Mouse (Mus musculus): ENCODE measurements at regions not wholly inside any gene's neighbourhood (a gene's known extent, or its start where the extent isn't known, plus 50 kb on each side); places are given as distances from the start of the nearest gene placed in this dataset.

DNA sequence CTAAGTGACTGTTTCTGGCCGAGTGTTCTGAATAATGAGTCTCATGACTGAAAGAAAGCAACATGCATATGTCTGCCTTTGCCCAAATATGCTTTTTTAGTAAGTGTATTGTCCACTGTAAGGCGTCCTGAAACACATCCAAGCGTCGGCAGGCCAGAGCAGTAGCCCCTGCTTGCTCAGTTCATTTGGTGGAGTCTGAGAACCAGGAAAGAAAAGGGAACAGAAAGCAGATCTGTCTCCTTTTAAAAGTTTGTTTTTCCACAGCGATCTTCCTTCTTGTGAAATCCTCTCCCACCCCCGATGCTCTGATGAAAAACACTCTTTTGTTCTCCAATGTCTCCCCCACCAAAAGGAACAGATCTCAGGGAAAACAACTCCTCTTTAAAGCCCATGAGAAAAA, 324.7 kb downstream of the Zfp706 start:
- Histone ChIP-seq H3K27me3 (replicated peaks; ENCODE audit: control insufficient read depth, insufficient read depth, low read length) (no peaks in the 10 kb centered on the region), H3K36me3 (ENCODE audit: control insufficient read depth, insufficient read depth, low read length) (no peaks in the 10 kb centered on the region), H3K9me3 (replicated peaks; ENCODE audit: control insufficient read depth, low read length) (no peaks in the 10 kb centered on the region), H3K4me2 (ENCODE audit: low read length) (no peak overlapping the region), H3K4me3 (ENCODE audit: low read depth, low read length) (no peak overlapping the region), H3K4me1 (ENCODE audit: control insufficient read depth, insufficient read depth, low read length) (no peaks in the 10 kb centered on the region), H3K9ac (ENCODE audit: low read length) (no peak overlapping the region), H3K27ac (ENCODE audit: low read depth, low read length) (no peak overlapping the region)
- ATAC-seq: no peak
- WGBS: 70% methylated on average over 6 of the region's 6 CpGs
- DNase-seq (ENCODE audit: low spot score): no peak

DNA sequence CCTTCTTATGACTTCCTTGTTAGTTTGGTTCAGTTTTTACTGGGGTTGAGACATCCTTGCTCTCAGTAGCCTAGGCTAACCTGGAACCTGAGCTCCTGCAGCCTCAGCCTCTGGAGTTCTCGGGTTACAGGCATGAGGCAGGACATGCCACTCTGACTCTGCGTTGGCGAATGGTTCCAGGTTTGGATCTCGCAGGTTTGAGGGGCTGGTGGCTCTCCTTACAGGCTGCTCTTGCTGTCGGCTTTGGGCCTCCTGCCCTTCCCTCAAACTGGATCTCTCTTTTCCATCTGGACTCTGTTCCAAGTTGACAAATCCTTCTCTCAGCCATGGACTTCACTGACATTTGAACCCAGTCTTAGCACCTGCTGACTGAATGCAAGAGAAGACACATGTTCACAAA, 325.4 kb downstream of the Zfp706 start:
- DNase-seq (ENCODE audit: low spot score) (no peak), ATAC-seq (no peak)
- Histone ChIP-seq H3K27me3 (replicated peaks; ENCODE audit: control insufficient read depth, insufficient read depth, low read length) (no peaks in the 10 kb centered on the region), H3K36me3 (ENCODE audit: control insufficient read depth, insufficient read depth, low read length) (no peaks in the 10 kb centered on the region), H3K27ac (ENCODE audit: low read depth, low read length) (no peak overlapping the region), H3K4me2 (ENCODE audit: low read length) (no peak overlapping the region), H3K9ac (ENCODE audit: low read length) (no peak overlapping the region), H3K4me1 (ENCODE audit: control insufficient read depth, insufficient read depth, low read length) (no peaks in the 10 kb centered on the region), H3K4me3 (ENCODE audit: low read depth, low read length) (no peak overlapping the region), H3K9me3 (replicated peaks; ENCODE audit: control insufficient read depth, low read length) (no peaks in the 10 kb centered on the region)
- 70% methylated on average over 5 of the region's 5 CpGs for WGBS

DNA sequence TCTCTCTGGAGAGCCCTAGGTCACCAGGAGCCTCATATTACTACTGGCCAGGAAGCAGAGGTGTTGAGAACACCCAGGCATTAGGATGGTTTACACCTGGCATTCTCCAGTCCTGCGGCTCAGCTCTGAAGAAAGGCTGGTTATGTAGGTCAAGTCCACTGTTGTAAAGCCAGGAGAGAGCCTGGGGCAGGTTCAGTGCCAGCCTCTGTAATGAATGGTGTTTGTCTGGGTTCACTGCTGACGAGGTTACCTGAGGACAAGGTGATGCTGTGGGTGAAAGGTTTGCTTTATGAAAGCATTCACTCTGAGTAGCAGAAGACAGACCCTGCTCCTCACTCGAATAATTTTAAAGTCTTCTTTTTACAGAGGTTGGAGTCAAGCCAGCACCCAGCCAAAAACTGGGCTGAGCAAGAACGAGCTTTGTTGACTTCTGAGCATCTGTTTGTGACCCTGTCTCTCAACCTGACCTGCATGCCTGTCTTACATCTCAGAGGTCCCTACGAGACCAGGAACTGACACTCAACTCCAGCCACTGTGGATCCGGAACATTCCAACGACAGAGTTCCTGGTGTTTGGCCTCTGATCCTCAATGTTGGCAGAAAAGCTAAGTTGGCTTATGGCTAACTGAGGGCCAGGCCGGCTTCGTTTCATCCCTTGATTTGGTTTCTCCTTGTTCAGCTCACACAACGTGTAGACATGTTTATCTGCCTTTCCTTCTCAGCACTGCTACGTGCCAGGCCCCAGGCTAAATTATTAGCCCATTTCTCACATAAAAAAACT, 327.0 kb downstream of the Zfp706 start:
- Histone ChIP-seq H3K9me3 (replicated peaks; ENCODE audit: control insufficient read depth, low read length) (no peaks in the 10 kb centered on the region), H3K4me1 (ENCODE audit: control insufficient read depth, insufficient read depth, low read length) (no peaks in the 10 kb centered on the region), H3K27ac (ENCODE audit: low read depth, low read length) (no peak overlapping the region), H3K9ac (ENCODE audit: low read length) (no peak overlapping the region), H3K27me3 (replicated peaks; ENCODE audit: control insufficient read depth, insufficient read depth, low read length) (no peaks in the 10 kb centered on the region), H3K4me3 (ENCODE audit: low read depth, low read length) (no peak overlapping the region), H3K36me3 (ENCODE audit: control insufficient read depth, insufficient read depth, low read length) (no peaks in the 10 kb centered on the region), H3K4me2 (ENCODE audit: low read length) (no peak overlapping the region)
- 89% methylated on average over 11 of the region's 11 CpGs for WGBS
- ATAC-seq: no peak
- no peak for DNase-seq (ENCODE audit: low spot score)

DNA sequence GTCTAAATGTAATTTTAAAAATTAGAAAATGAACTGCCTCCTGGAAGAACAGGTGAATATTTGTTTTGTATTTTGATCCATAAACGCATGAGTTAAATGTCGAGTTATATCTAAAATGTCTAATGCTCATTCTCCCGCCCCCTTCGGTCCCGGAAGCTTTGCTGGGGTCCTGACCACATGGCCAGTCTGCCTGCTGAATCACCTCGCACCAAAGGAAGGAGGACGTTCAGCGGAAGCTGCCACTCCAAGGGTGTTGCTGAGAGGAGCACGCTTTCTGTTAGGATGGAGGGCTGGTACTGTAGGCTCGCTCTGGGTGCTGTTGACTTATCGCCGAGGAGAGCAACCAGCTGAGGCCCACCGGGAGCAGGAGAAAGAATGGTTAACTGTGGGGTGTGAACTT, 328.0 kb downstream of the Zfp706 start:
- Histone ChIP-seq H3K36me3 (ENCODE audit: control insufficient read depth, insufficient read depth, low read length) (no peaks in the 10 kb centered on the region), H3K9ac (ENCODE audit: low read length) (no peak overlapping the region), H3K27ac (ENCODE audit: low read depth, low read length) (no peak overlapping the region), H3K4me2 (ENCODE audit: low read length) (no peak overlapping the region), H3K4me1 (ENCODE audit: control insufficient read depth, insufficient read depth, low read length) (no peaks in the 10 kb centered on the region), H3K4me3 (ENCODE audit: low read depth, low read length) (no peak overlapping the region), H3K9me3 (replicated peaks; ENCODE audit: control insufficient read depth, low read length) (no peaks in the 10 kb centered on the region), H3K27me3 (replicated peaks; ENCODE audit: control insufficient read depth, insufficient read depth, low read length) (no peaks in the 10 kb centered on the region)
- 92% methylated on average over 13 of the region's 13 CpGs for WGBS
- DNase-seq (ENCODE audit: low spot score) (no peak), ATAC-seq (no peak)

DNA sequence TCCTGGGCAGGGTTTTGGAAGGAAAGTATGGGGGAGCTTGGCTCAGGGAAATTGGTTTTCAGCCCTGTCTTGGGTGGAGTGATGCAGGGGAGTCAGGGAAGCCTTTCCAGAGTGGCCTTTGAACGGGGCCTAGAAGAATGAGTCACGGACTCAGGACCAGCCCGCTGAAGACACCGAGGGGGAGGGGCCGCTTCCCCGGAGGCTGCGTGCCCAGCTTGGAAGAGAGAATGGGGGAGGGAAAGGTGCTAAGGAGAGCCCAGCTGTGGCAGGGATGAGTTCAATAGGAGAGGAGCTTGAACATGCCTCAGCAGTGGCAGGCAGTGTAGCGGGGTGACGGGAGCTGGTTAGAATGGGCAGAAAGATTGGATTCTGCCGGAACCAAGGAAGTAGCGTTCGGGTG, 337.8 kb downstream of the Zfp706 start:
- Histone ChIP-seq H3K4me1 (ENCODE audit: control insufficient read depth, insufficient read depth, low read length) (no peaks in the 10 kb centered on the region), H3K4me3 (ENCODE audit: low read depth, low read length) (no peak overlapping the region), H3K36me3 (ENCODE audit: control insufficient read depth, insufficient read depth, low read length) (no peaks in the 10 kb centered on the region), H3K4me2 (ENCODE audit: low read length) (no peak overlapping the region), H3K27me3 (replicated peaks; ENCODE audit: control insufficient read depth, insufficient read depth, low read length) (no peaks in the 10 kb centered on the region), H3K9me3 (replicated peaks; ENCODE audit: control insufficient read depth, low read length) (no peaks in the 10 kb centered on the region), H3K27ac (ENCODE audit: low read depth, low read length) (no peak overlapping the region), H3K9ac (ENCODE audit: low read length) (no peak overlapping the region)
- 0 out of 2 replicates have a peak, but pooled peaks have one; percentile 32 for ATAC-seq
- WGBS: 27% methylated on average over 12 of the region's 12 CpGs
- DNase-seq (ENCODE audit: low spot score): no peak

DNA sequence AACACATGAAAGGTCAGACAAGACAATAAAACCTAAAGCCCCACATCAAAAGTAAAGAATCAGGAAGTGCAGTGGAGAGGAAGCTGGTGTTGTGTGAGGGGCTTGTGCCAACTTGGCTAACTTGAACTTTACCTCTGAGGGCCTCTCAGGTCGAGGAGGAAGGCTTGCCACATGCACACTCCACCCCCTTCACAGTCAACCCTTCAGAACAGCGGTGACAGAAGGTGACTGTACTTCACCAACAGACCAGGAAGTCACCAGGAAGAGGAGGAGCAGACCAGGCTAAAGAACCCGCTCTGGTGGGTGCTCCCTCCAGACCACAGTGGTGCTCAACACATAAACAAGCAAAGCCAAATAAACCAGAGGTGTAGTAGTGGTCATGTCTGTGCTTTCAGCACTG, 341.0 kb downstream of the Zfp706 start:
- ATAC-seq: no peak
- Histone ChIP-seq H3K4me1 (ENCODE audit: control insufficient read depth, insufficient read depth, low read length) (no peaks in the 10 kb centered on the region), H3K4me3 (ENCODE audit: low read depth, low read length) (no peak overlapping the region), H3K27ac (ENCODE audit: low read depth, low read length) (no peak overlapping the region), H3K9ac (ENCODE audit: low read length) (no peak overlapping the region), H3K36me3 (ENCODE audit: control insufficient read depth, insufficient read depth, low read length) (no peaks in the 10 kb centered on the region), H3K4me2 (ENCODE audit: low read length) (no peak overlapping the region), H3K9me3 (replicated peaks; ENCODE audit: control insufficient read depth, low read length) (no peaks in the 10 kb centered on the region), H3K27me3 (replicated peaks; ENCODE audit: control insufficient read depth, insufficient read depth, low read length) (no peaks in the 10 kb centered on the region)
- DNase-seq (ENCODE audit: low spot score): no peak
- WGBS: 62% methylated on average over 3 of the region's 3 CpGs

DNA sequence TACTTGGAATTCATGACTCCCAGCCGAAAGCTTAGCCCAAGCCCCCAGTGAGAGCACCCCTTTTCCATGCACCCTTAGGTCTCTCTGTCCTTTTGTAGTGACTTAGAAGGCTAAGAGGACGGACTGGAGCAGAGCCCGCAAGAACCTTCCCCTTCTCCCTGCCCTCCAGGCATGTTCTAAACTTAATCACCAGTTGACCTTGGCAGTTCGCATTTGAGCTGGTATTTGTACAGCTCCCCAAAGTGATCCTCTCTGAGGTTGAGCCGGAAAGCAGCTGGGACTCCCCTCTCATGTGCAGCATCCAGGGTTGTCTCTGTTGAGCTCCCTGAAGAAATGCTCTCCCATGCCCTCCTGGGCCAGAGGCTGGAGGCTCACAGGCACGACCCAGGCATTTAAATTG, 343.2 kb downstream of the Zfp706 start:
- 82% methylated on average over 6 of the region's 6 CpGs for WGBS
- H3K36me3 ChIP-seq (ENCODE audit: control insufficient read depth, insufficient read depth, low read length): no peaks in the 10 kb centered on the region
- DNase-seq (ENCODE audit: low spot score): no peak

DNA sequence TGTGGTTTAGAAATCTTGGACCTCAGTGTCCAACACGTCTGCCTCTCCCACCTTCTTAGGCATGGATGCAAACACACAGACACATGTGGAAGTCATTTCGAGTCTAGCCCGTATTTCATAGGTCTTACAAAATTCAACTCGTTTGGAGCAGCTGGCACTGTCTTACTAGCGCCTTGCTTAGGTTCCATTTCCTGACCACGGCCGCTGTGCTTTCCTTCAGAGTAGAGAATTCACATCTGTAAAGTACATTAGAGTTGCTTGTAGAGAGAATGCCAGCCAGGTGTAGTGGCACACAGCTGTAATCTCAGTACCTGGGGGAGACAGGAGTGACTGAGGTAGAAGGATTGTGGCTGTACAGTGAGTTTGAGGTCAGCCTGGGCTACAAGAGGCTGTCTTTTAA, 346.6 kb downstream of the Zfp706 start:
- Histone ChIP-seq H3K36me3 (ENCODE audit: control insufficient read depth, insufficient read depth, low read length) (no peaks in the 10 kb centered on the region), H3K4me2 (ENCODE audit: low read length) (no peak overlapping the region), H3K27me3 (replicated peaks; ENCODE audit: control insufficient read depth, insufficient read depth, low read length) (no peaks in the 10 kb centered on the region), H3K9me3 (replicated peaks; ENCODE audit: control insufficient read depth, low read length) (no peaks in the 10 kb centered on the region), H3K9ac (ENCODE audit: low read length) (no peak overlapping the region), H3K4me1 (ENCODE audit: control insufficient read depth, insufficient read depth, low read length) (no peaks in the 10 kb centered on the region), H3K4me3 (ENCODE audit: low read depth, low read length) (no peak overlapping the region), H3K27ac (ENCODE audit: low read depth, low read length) (no peak overlapping the region)
- DNase-seq (ENCODE audit: low spot score) (no peak), ATAC-seq (no peak)
- WGBS: 84% methylated on average over 7 of the region's 7 CpGs

More for the DNA sequence above, 343.2 kb downstream of the Zfp706 start:
- H3K9me3 ChIP-seq (replicated peaks; ENCODE audit: control insufficient read depth, low read length): no peaks in the 10 kb centered on the region
- no peaks in the 10 kb centered on the region for H3K4me1 ChIP-seq (ENCODE audit: control insufficient read depth, insufficient read depth, low read length)
- ATAC-seq: no peak
- H3K9ac ChIP-seq (ENCODE audit: low read length): no peak overlapping the region
- H3K27me3 ChIP-seq (replicated peaks; ENCODE audit: control insufficient read depth, insufficient read depth, low read length): no peaks in the 10 kb centered on the region
- no peak overlapping the region for H3K4me3 ChIP-seq (ENCODE audit: low read depth, low read length)
- no peak overlapping the region for H3K4me2 ChIP-seq (ENCODE audit: low read length)
- no peak overlapping the region for H3K27ac ChIP-seq (ENCODE audit: low read depth, low read length)

Data from forebrain, embryonic 14.5 days (tissue).